9 mouse cellular contexts compared by ENCODE assay signal in genomic region chr11:116218263-116218662, GRCm38 (mm10). TPM values are rescaled to one million over a fixed set of nuclear protein-coding genes. Genes with fewer than 3 reads are reported as not detected.
DNase-seq lines count a peak whose midpoint lies in the region; ATAC-seq lines count a peak whose summit lies in the region.
"Had no signal": no experiment of that assay in that cellular context is flagged by ENCODE, and none has a peak within 500 bp of the region (broad histone marks: within the 10 kb centered on the region; RNA-seq: fewer than 3 reads in every experiment).

No protein-coding gene starts in this region.

- no peak overlapping the region for H3K4me3 ChIP-seq in embryonic facial prominence, embryonic 14.5 days (ENCODE audit: low read depth, low read length)
- H3K4me3 ChIP-seq in hindbrain, embryonic 16.5 days (ENCODE audit: low read length), result no peak overlapping the region
- no peak overlapping the region for H3K4me3 ChIP-seq in lung, embryonic 16.5 days (ENCODE audit: low read length)

- no peak overlapping the region for H3K9ac ChIP-seq in embryonic facial prominence, embryonic 14.5 days (ENCODE audit: low read depth, low read length)
- no peak overlapping the region for H3K9ac ChIP-seq in hindbrain, embryonic 16.5 days (ENCODE audit: low read depth, low read length)
- H3K9ac ChIP-seq in lung, embryonic 16.5 days (ENCODE audit: low read length), result peak overlapping the region; percentile 25
- H3K9ac ChIP-seq: liver, embryonic 14.5 days had no signal

- no peak overlapping the region for H3K4me2 ChIP-seq in embryonic facial prominence, embryonic 14.5 days (ENCODE audit: low read depth, low read length)
- no peak overlapping the region for H3K4me2 ChIP-seq in hindbrain, embryonic 16.5 days (ENCODE audit: low read length)
- no peak overlapping the region; the same call in 1 of the 2 replicates for H3K4me2 ChIP-seq in lung, embryonic 16.5 days (ENCODE audit: low read depth, low read length)

- peaks cover 22% of the 10 kb centered on the region for H3K27me3 ChIP-seq in embryonic facial prominence, embryonic 14.5 days (replicated peaks; ENCODE audit: control insufficient read depth, insufficient read depth, low read length)
- peaks cover 21% of the 10 kb centered on the region for H3K27me3 ChIP-seq in hindbrain, embryonic 16.5 days (replicated peaks; ENCODE audit: control insufficient read depth, insufficient read depth, low read length)
- H3K27me3 ChIP-seq in lung, embryonic 16.5 days (ENCODE audit: control insufficient read depth, insufficient read depth, low read depth, low read length), result peaks cover 14% of the 10 kb centered on the region

- DNase-seq in adrenal gland, postnatal 36 days, result peak; percentile 16 to 55
- DNase-seq in adrenal gland, postnatal 4 days (ENCODE audit: low spot score in 2 of 2), result no peak
- DNase-seq in embryonic facial prominence, embryonic 14.5 days (ENCODE audit: low spot score), result no peak
- no peak for DNase-seq in cerebellum, adult 8-10 months
- no peak for DNase-seq in retina, postnatal 1 day
- no peak for DNase-seq in ovary, postnatal 14 days (ENCODE audit: low spot score)

- H3K27ac ChIP-seq in embryonic facial prominence, embryonic 14.5 days (replicated peaks; ENCODE audit: low read depth, low read length), result peak overlapping the region; percentile 61
- H3K27ac ChIP-seq in hindbrain, embryonic 16.5 days (ENCODE audit: low read depth, low read length), result peak overlapping the region; percentile 74
- H3K27ac ChIP-seq in lung, embryonic 16.5 days (ENCODE audit: low read length), result peak overlapping the region; percentile 97
- H3K27ac ChIP-seq: liver, embryonic 14.5 days had no signal

- peaks cover 9% of the 10 kb centered on the region; the same call in 1 of the 2 replicates for H3K9me3 ChIP-seq in embryonic facial prominence, embryonic 14.5 days (ENCODE audit: control insufficient read depth, low read length)
- H3K9me3 ChIP-seq in hindbrain, embryonic 16.5 days (ENCODE audit: control insufficient read depth, low read length), result peaks cover 6% of the 10 kb centered on the region; the same call in 1 of the 2 replicates
- H3K9me3 ChIP-seq in lung, embryonic 16.5 days (ENCODE audit: control insufficient read depth, low read length), result peaks cover 2% of the 10 kb centered on the region; the same call in 1 of the 2 replicates

- WGBS in embryonic facial prominence, embryonic 14.5 days, result 88% methylated on average over 2 of the region's 2 CpGs
- WGBS in hindbrain, embryonic 16.5 days, result 72% methylated on average over 2 of the region's 2 CpGs
- 16% methylated on average over 2 of the region's 2 CpGs for WGBS in lung, embryonic 16.5 days

- H3K4me1 ChIP-seq in embryonic facial prominence, embryonic 14.5 days (ENCODE audit: control insufficient read depth, insufficient read depth, low read length), result peaks cover 8% of the 10 kb centered on the region
- H3K4me1 ChIP-seq in hindbrain, embryonic 16.5 days (ENCODE audit: control insufficient read depth, insufficient read depth, low read depth, low read length), result peaks cover 22% of the 10 kb centered on the region
- peaks cover 27% of the 10 kb centered on the region for H3K4me1 ChIP-seq in lung, embryonic 16.5 days (replicated peaks; ENCODE audit: control insufficient read depth, insufficient read depth, low read length)

- no peaks in the 10 kb centered on the region for H3K36me3 ChIP-seq in embryonic facial prominence, embryonic 14.5 days (ENCODE audit: control insufficient read depth, insufficient read depth, low read length)
- no peaks in the 10 kb centered on the region for H3K36me3 ChIP-seq in hindbrain, embryonic 16.5 days (ENCODE audit: control insufficient read depth, insufficient read depth, low read length)
- H3K36me3 ChIP-seq in lung, embryonic 16.5 days (ENCODE audit: control insufficient read depth, insufficient read depth, low read length), result 0 out of 2 replicates have a peak, but pooled peaks cover 2% of the 10 kb centered on the region

- no peak for ATAC-seq in embryonic facial prominence, embryonic 14.5 days (ENCODE audit: low read depth)
- ATAC-seq in hindbrain, embryonic 16.5 days, result 0 out of 2 replicates have a peak, but pooled peaks have one; percentile 24
- peak; percentile 1; the same call in 1 of the 2 replicates for ATAC-seq in lung, embryonic 16.5 days (ENCODE audit: low read depth)

RNA-seq across cellular contexts. Expression of gene Acox1, which starts 19.4 kb away (rescaled TPM):
- total RNA-seq in adrenal gland, postnatal 36 days (2021), result 100 to 1,000 TPM; 170 to 228 TPM
- 100 to 1,000 TPM; 100 to 111 TPM for total RNA-seq in adrenal gland, postnatal 4 days (2021)
- 29.8 and 30.8 TPM in 2 replicates for polyA plus RNA-seq in embryonic facial prominence, embryonic 14.5 days (2014; fragmentation: Nextera tagmentation; extraction: Ambion mirVana)
- polyA plus RNA-seq in hindbrain, embryonic 16.5 days (2015; fragmentation: Nextera tagmentation; extraction: Ambion mirVana), result 67.8 and 73.1 TPM in 2 replicates
- 23.6 and 24.3 TPM in 2 replicates for polyA plus RNA-seq in lung, embryonic 16.5 days (2015; fragmentation: Nextera tagmentation; extraction: Ambion mirVana)

RNA-seq across cellular contexts. Expression of gene Ten1, which starts 19.6 kb away (rescaled TPM):
- 10 to 100 TPM; 20.0 to 28.5 TPM for total RNA-seq in adrenal gland, postnatal 36 days (2021)
- total RNA-seq in adrenal gland, postnatal 4 days (2021), result 10 to 100 TPM; 31.6 to 32.9 TPM
- polyA plus RNA-seq in embryonic facial prominence, embryonic 14.5 days (2014; fragmentation: Nextera tagmentation; extraction: Ambion mirVana), result 59.8 and 64.1 TPM in 2 replicates
- 92.1 and 106 TPM in 2 replicates for polyA plus RNA-seq in hindbrain, embryonic 16.5 days (2015; fragmentation: Nextera tagmentation; extraction: Ambion mirVana)
- polyA plus RNA-seq in lung, embryonic 16.5 days (2015; fragmentation: Nextera tagmentation; extraction: Ambion mirVana), result 74.9 and 87.3 TPM in 2 replicates

RNA-seq across cellular contexts. Expression of gene Evpl, which starts 19.6 kb away (rescaled TPM):
- total RNA-seq in adrenal gland, postnatal 36 days (2021), result under 1 TPM; 0.70 to 0.82 TPM
- 1 to 10 TPM; 2.2 to 4.3 TPM for total RNA-seq in adrenal gland, postnatal 4 days (2021)
- 9.5 and 10.1 TPM in 2 replicates for polyA plus RNA-seq in embryonic facial prominence, embryonic 14.5 days (2014; fragmentation: Nextera tagmentation; extraction: Ambion mirVana)
- polyA plus RNA-seq in hindbrain, embryonic 16.5 days (2015; fragmentation: Nextera tagmentation; extraction: Ambion mirVana), result 1.1 and 1.2 TPM in 2 replicates
- 4.4 and 4.7 TPM in 2 replicates for polyA plus RNA-seq in lung, embryonic 16.5 days (2015; fragmentation: Nextera tagmentation; extraction: Ambion mirVana)

RNA-seq across cellular contexts. Expression of gene Fbf1, which starts 50.3 kb away (rescaled TPM):
- 10 to 100 TPM; 38.4 to 41.6 TPM for total RNA-seq in adrenal gland, postnatal 36 days (2021)
- total RNA-seq in adrenal gland, postnatal 4 days (2021), result 10 to 100 TPM; 57.7 to 63.5 TPM
- polyA plus RNA-seq in embryonic facial prominence, embryonic 14.5 days (2014; fragmentation: Nextera tagmentation; extraction: Ambion mirVana), result 27.7 and 28.5 TPM in 2 replicates
- 49.5 and 55.5 TPM in 2 replicates for polyA plus RNA-seq in hindbrain, embryonic 16.5 days (2015; fragmentation: Nextera tagmentation; extraction: Ambion mirVana)
- polyA plus RNA-seq in lung, embryonic 16.5 days (2015; fragmentation: Nextera tagmentation; extraction: Ambion mirVana), result 36.1 and 37.3 TPM in 2 replicates

RNA-seq across cellular contexts. Expression of gene Srp68, which starts 55.8 kb away (rescaled TPM):
- 10 to 100 TPM; 77.4 to 81.8 TPM for total RNA-seq in adrenal gland, postnatal 36 days (2021)
- total RNA-seq in adrenal gland, postnatal 4 days (2021), result 10 to 100 TPM; 79.7 to 81.2 TPM
- 91.9 and 92.5 TPM in 2 replicates for polyA plus RNA-seq in embryonic facial prominence, embryonic 14.5 days (2014; fragmentation: Nextera tagmentation; extraction: Ambion mirVana)
- 61.8 and 62.4 TPM in 2 replicates for polyA plus RNA-seq in hindbrain, embryonic 16.5 days (2015; fragmentation: Nextera tagmentation; extraction: Ambion mirVana)
- 75.3 and 79.2 TPM in 2 replicates for polyA plus RNA-seq in lung, embryonic 16.5 days (2015; fragmentation: Nextera tagmentation; extraction: Ambion mirVana)

Comparison
In these comparisons a context has a peak if more than half of its experiments do, and no peak if none do; other contexts are left out.
1. DNase-seq: peak in adrenal gland, postnatal 36 days (2 of 2); none in adrenal gland, postnatal 4 days (0 of 2), embryonic facial prominence, embryonic 14.5 days (single experiment), cerebellum, adult 8-10 months (single experiment), retina, postnatal 1 day (single experiment) and ovary, postnatal 14 days (single experiment).
2. Peak in every context shown above with its lines, with median percentiles within 50 percentile points of each other: H3K27ac ChIP-seq.